Mouse (Mus musculus): ENCODE results near the gene Ndrg4.
A peak's percentile ranks its signal among the peaks of the same experiment; 100 is the strongest.
"Not testable (repeated sequence)": the region's sequence is repeated elsewhere in the genome, so short reads cannot be mapped to it uniquely, and the experiment has no call there.

Ndrg4 gene

GRCm38 (mm10) chr8:95676631-95677030 is at the start of gene Ndrg4:
Gene Ndrg4, plus strand, starts transcription at chr8:95676980.
- no peak for DNase-seq (ENCODE audit: low spot score)

- DNase-seq (ENCODE audit: low spot score) = no peak
Measured at GRCm38 (mm10) chr8:95632840-95633239, 43.9 kb upstream of the Ndrg4 start.

GRCm38 (mm10) chr8:95633262-95634062 is 43.3 kb upstream of the Ndrg4 start, which contains the start of gene Gins3:
Gene Gins3, plus strand, starts transcription at chr8:95633453.
- DNase-seq (ENCODE audit: low spot score) = peak; percentile 94

- DNase-seq (ENCODE audit: low spot score) = no peak
Measured at GRCm38 (mm10) chr8:95634063-95634340, 42.8 kb upstream of the Ndrg4 start.

GRCm38 (mm10) chr8:95644942-95645341 is 31.8 kb upstream of the Ndrg4 start:
- no peak for DNase-seq (ENCODE audit: low spot score)

- DNase-seq (ENCODE audit: low spot score) = no peak
Measured at GRCm38 (mm10) chr8:95648251-95648650, 28.5 kb upstream of the Ndrg4 start.

- no peak for DNase-seq (ENCODE audit: low spot score)
Measured at GRCm38 (mm10) chr8:95653351-95653750, 23.4 kb upstream of the Ndrg4 start.

GRCm38 (mm10) chr8:95655831-95656230 is 20.9 kb upstream of the Ndrg4 start:
- DNase-seq (ENCODE audit: low spot score) = no peak

- no peak for DNase-seq (ENCODE audit: low spot score)
Measured at GRCm38 (mm10) chr8:95656316-95657002, 20.3 kb upstream of the Ndrg4 start.

GRCm38 (mm10) chr8:95657523-95657922 is 19.3 kb upstream of the Ndrg4 start:
- no peak for DNase-seq (ENCODE audit: low spot score)

GRCm38 (mm10) chr8:95660334-95660882 is 16.4 kb upstream of the Ndrg4 start:
- DNase-seq (ENCODE audit: low spot score) = no peak

- no peak for DNase-seq (ENCODE audit: low spot score)
Measured at GRCm38 (mm10) chr8:95661085-95661484, 15.7 kb upstream of the Ndrg4 start.

GRCm38 (mm10) chr8:95661575-95661974 is 15.2 kb upstream of the Ndrg4 start:
- no peak for DNase-seq (ENCODE audit: low spot score)

GRCm38 (mm10) chr8:95662885-95663598 is 13.7 kb upstream of the Ndrg4 start:
- DNase-seq (ENCODE audit: low spot score) = no peak

GRCm38 (mm10) chr8:95663599-95663949 is 13.2 kb upstream of the Ndrg4 start:
- DNase-seq (ENCODE audit: low spot score) = no peak

- not testable (repeated sequence) for DNase-seq (ENCODE audit: low spot score)
Measured at GRCm38 (mm10) chr8:95665813-95666452, 10.8 kb upstream of the Ndrg4 start.

- no peak for DNase-seq (ENCODE audit: low spot score)
Measured at GRCm38 (mm10) chr8:95668163-95668958, 8.4 kb upstream of the Ndrg4 start.

- DNase-seq (ENCODE audit: low spot score) = no peak
Measured at GRCm38 (mm10) chr8:95669967-95670366, 6.8 kb upstream of the Ndrg4 start.

- DNase-seq (ENCODE audit: low spot score) = no peak
Measured at GRCm38 (mm10) chr8:95671861-95672260, 4.9 kb upstream of the Ndrg4 start.

GRCm38 (mm10) chr8:95672811-95673210 is 4.0 kb upstream of the Ndrg4 start:
- no peak for DNase-seq (ENCODE audit: low spot score)

GRCm38 (mm10) chr8:95677591-95678023 is 827 bp downstream of the Ndrg4 start:
- peak; percentile 64 for DNase-seq (ENCODE audit: low spot score)

All from testis, postnatal 14 days (tissue).